Mouse (Mus musculus) intestine, embryonic 14.5 days (tissue): ENCODE measurements at regions not wholly inside any gene's neighbourhood (a gene's known extent, or its start where the extent isn't known, plus 50 kb on each side); places are given as distances from the start of the nearest gene placed in this dataset.
"Not testable (repeated sequence)": the region's sequence is repeated elsewhere in the genome, so short reads cannot be mapped to it uniquely, and the experiment has no call there.

Experiments
- ATAC-seq: fragments of 200-750 bp; cut with Nextera tagmentation; replicated peaks from 2 replicates; pipeline ENCODE4 v1.8.0; 2017; ENCODE audit warnings: low read depth, moderate number of reproducible peaks, moderate TSS enrichment, moderate library complexity; ENCODE audit not compliant: low FRiP score, low TSS enrichment
- DNase-seq: peaks from one replicate; pipeline ENCODE4 v3.0.0-alpha.2; 2018; ENCODE audit warnings: low spot score
- H3K27ac ChIP-seq: fragments of 300-500 bp; sonication (generic); 2 replicates; pipeline ENCODE4 v1.5.1; 2014; ENCODE audit warnings: low read depth, mild to moderate bottlenecking, control low read depth
- H3K27me3 ChIP-seq: fragments of 300-500 bp; sonication (generic); replicated peaks from 2 replicates; pipeline ENCODE4 v1.6.1; 2014; ENCODE audit warnings: low read length, control low read depth; ENCODE audit not compliant: control insufficient read depth, insufficient read depth
- H3K36me3 ChIP-seq: fragments of 300-500 bp; sonication (generic); 2 replicates; pipeline ENCODE4 v1.6.1; 2014; ENCODE audit warnings: low read length, control low read depth; ENCODE audit not compliant: control insufficient read depth, insufficient read depth
- H3K4me1 ChIP-seq: fragments of 300-500 bp; sonication (generic); replicated peaks from 2 replicates; pipeline ENCODE4 v1.6.1; 2014; ENCODE audit warnings: low read length, control low read depth, mixed read lengths; ENCODE audit not compliant: control insufficient read depth, insufficient read depth
- H3K4me2 ChIP-seq: fragments of 300-500 bp; sonication (generic); 2 replicates; pipeline ENCODE4 v1.6.1; 2014; ENCODE audit warnings: low read length
- H3K4me3 ChIP-seq: fragments of 300-500 bp; sonication (generic); 2 replicates; pipeline ENCODE4 v1.5.1; 2014; ENCODE audit warnings: low read depth, low read length, control low read depth, mixed read lengths
- H3K9ac ChIP-seq: fragments of 300-500 bp; sonication (generic); 2 replicates; pipeline ENCODE4 v1.6.1; 2014; ENCODE audit warnings: mild to moderate bottlenecking, low read length
- H3K9me3 ChIP-seq: fragments of 300-500 bp; sonication (generic); 2 replicates; pipeline ENCODE4 v1.6.1; 2016; ENCODE audit warnings: low read length, control low read depth; ENCODE audit not compliant: control insufficient read depth
- WGBS: fragments of 180-500 bp; shearing (Covaris S2); extraction: QIAGEN DNeasy Blood & Tissue Kit; methylation state at CpG from one replicate; pipeline ENCODE4 v1.1.7; 2014; 5-methylcytosine and 5-hydroxymethylcytosine counted together

- no peak for ATAC-seq
- Histone ChIP-seq H3K4me2 (no peak overlapping the region), H3K9ac (no peak overlapping the region), H3K4me1 (no peaks in the 10 kb centered on the region), H3K27me3 (no peaks in the 10 kb centered on the region), H3K9me3 (no peaks in the 10 kb centered on the region), H3K4me3 (no peak overlapping the region), H3K27ac (no peak overlapping the region), H3K36me3 (no peaks in the 10 kb centered on the region)
- no peak for DNase-seq
- WGBS: 73% methylated on average over 3 of the region's 3 CpGs
Measured at GRCm38 (mm10) chr14:18476795-18477320, 145.2 kb upstream of the Ube2e1 start.

GRCm38 (mm10) chr14:18468611-18469010 is 137.0 kb upstream of the Ube2e1 start:
- H3K9ac ChIP-seq: no peak overlapping the region
- H3K36me3 ChIP-seq: no peaks in the 10 kb centered on the region
- ATAC-seq (no peak), DNase-seq (peak; percentile 38)
- no peaks in the 10 kb centered on the region for H3K27me3 ChIP-seq
- 79% methylated on average over 3 of the region's 3 CpGs for WGBS
- H3K4me1 ChIP-seq: no peaks in the 10 kb centered on the region
- H3K4me3 ChIP-seq: no peak overlapping the region
- H3K9me3 ChIP-seq: no peaks in the 10 kb centered on the region
- H3K27ac ChIP-seq: no peak overlapping the region
- no peak overlapping the region for H3K4me2 ChIP-seq

- ATAC-seq, H3K4me3 ChIP-seq, DNase-seq, H3K27me3 ChIP-seq, H3K4me1 ChIP-seq, H3K9ac ChIP-seq, H3K9me3 ChIP-seq, H3K27ac ChIP-seq, H3K36me3 ChIP-seq, H3K4me2 ChIP-seq: not testable (repeated sequence)
- 84% methylated on average over 4 of the region's 4 CpGs for WGBS
Measured at GRCm38 (mm10) chr14:18466864-18467263, 135.2 kb upstream of the Ube2e1 start.

- H3K27ac ChIP-seq, H3K36me3 ChIP-seq, H3K9me3 ChIP-seq, H3K9ac ChIP-seq, DNase-seq, H3K4me3 ChIP-seq, H3K4me2 ChIP-seq, H3K4me1 ChIP-seq, H3K27me3 ChIP-seq, ATAC-seq: not testable (repeated sequence)
- WGBS: 43% methylated on average over 5 of the region's 5 CpGs
Measured at GRCm38 (mm10) chr14:18464199-18464598, 132.5 kb upstream of the Ube2e1 start.

GRCm38 (mm10) chr14:18463230-18463873 is 131.7 kb upstream of the Ube2e1 start:
- Histone ChIP-seq H3K4me2 (no peak overlapping the region), H3K27me3 (no peaks in the 10 kb centered on the region), H3K36me3 (no peaks in the 10 kb centered on the region), H3K4me1 (no peaks in the 10 kb centered on the region), H3K9me3 (no peaks in the 10 kb centered on the region), H3K9ac (no peak overlapping the region), H3K4me3 (no peak overlapping the region), H3K27ac (no peak overlapping the region)
- ATAC-seq (no peak), DNase-seq (no peak)
- WGBS: 44% methylated on average over 14 of the region's 14 CpGs

GRCm38 (mm10) chr14:18462381-18462780 is 130.7 kb upstream of the Ube2e1 start:
- no peak overlapping the region for H3K9ac ChIP-seq
- no peak overlapping the region for H3K27ac ChIP-seq
- ATAC-seq (no peak), DNase-seq (no peak)
- H3K4me2 ChIP-seq: no peak overlapping the region
- no peaks in the 10 kb centered on the region for H3K4me1 ChIP-seq
- 82% methylated on average over 4 of the region's 4 CpGs for WGBS
- no peak overlapping the region for H3K4me3 ChIP-seq
- H3K27me3 ChIP-seq: no peaks in the 10 kb centered on the region
- no peaks in the 10 kb centered on the region for H3K9me3 ChIP-seq
- H3K36me3 ChIP-seq: no peaks in the 10 kb centered on the region

DNA sequence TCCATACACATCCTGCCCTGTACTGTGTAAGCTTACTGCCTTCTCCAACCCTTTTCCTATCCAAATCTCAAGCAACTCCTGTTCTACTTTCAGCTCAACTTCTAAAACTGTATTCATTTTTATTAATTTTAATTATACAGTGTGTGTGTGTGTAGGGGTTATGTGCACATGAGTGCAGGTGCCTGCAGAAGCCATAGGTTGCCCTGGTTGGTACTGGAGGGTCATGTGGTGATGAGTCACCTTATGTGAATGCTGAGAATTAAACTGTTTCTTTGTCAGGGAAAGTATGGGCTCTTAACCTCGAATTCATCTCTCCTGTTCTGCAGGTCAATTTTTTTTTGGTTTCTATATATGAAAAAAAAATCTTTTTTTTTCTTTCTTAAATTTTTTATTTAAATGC is 117.0 kb upstream of the Ube2e1 start:
- no peak for DNase-seq
- Histone ChIP-seq H3K36me3 (no peaks in the 10 kb centered on the region), H3K4me2 (no peak overlapping the region), H3K27ac (no peak overlapping the region), H3K9me3 (no peaks in the 10 kb centered on the region), H3K4me3 (no peak overlapping the region), H3K27me3 (no peaks in the 10 kb centered on the region), H3K4me1 (no peaks in the 10 kb centered on the region), H3K9ac (no peak overlapping the region)
- WGBS: 79% methylated on average over 1 of the region's 1 CpGs
- no peak for ATAC-seq

GRCm38 (mm10) chr14:18444492-18444891 is 112.8 kb upstream of the Ube2e1 start:
- Histone ChIP-seq H3K4me2 (no peak overlapping the region), H3K27me3 (no peaks in the 10 kb centered on the region), H3K9ac (no peak overlapping the region), H3K27ac (no peak overlapping the region), H3K9me3 (no peaks in the 10 kb centered on the region), H3K36me3 (no peaks in the 10 kb centered on the region), H3K4me3 (no peak overlapping the region), H3K4me1 (no peaks in the 10 kb centered on the region)
- 90% methylated on average over 1 of the region's 1 CpGs for WGBS
- ATAC-seq: no peak
- no peak for DNase-seq

DNA sequence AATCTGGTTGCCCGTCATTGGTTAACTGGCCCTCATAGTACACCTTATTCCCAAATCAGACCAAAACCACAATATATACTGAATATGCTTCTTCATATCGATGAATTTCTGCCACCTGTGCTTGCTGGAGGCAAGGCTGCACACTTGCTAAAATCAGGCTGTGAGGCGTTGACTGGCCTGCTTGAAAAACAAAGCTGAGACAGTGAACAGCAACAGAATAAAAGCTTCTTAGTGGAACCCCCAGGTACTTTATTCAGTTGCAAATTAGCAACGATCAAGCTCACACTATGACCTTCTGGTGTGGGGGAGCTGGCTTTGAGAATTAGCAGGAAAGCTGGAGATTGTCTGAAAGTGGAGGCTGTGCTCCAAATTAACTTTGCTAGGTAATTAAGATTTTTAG is 97.3 kb upstream of the Ube2e1 start:
- H3K4me1 ChIP-seq, H3K4me3 ChIP-seq, H3K27me3 ChIP-seq, H3K4me2 ChIP-seq, H3K27ac ChIP-seq, H3K9me3 ChIP-seq, H3K36me3 ChIP-seq, DNase-seq, H3K9ac ChIP-seq, ATAC-seq: not testable (repeated sequence)
- WGBS: 58% methylated on average over 4 of the region's 4 CpGs
